Mouse (Mus musculus) lung, embryonic 16.5 days (tissue): ENCODE results near the gene Hpcal4. TPM values are rescaled to one million over a fixed set of nuclear protein-coding genes. Genes with fewer than 3 reads are reported as not detected.
"Not testable (repeated sequence)": the region's sequence is repeated elsewhere in the genome, so short reads cannot be mapped to it uniquely, and the experiment has no call there.

Experiments used
- ATAC-seq: fragments of 200-750 bp; cut with Nextera tagmentation; 2 replicates; pipeline ENCODE4 v1.8.0; 2017; ENCODE audit warnings: low read depth, mild to moderate bottlenecking, moderate library complexity
- H3K27ac ChIP-seq: fragments of 300-500 bp; sonication (generic); 2 replicates; pipeline ENCODE4 v1.5.1; 2014; ENCODE audit warnings: mild to moderate bottlenecking, control low read depth, low read length
- H3K27me3 ChIP-seq: fragments of 300-500 bp; sonication (generic); 2 replicates; pipeline ENCODE4 v1.6.1; 2014; ENCODE audit warnings: low read depth, low read length, mixed read lengths; ENCODE audit not compliant: control insufficient read depth, insufficient read depth
- H3K36me3 ChIP-seq: fragments of 300-500 bp; sonication (generic); 2 replicates; pipeline ENCODE4 v1.6.1; 2014; ENCODE audit warnings: low read length; ENCODE audit not compliant: control insufficient read depth, insufficient read depth
- H3K4me1 ChIP-seq: fragments of 300-500 bp; sonication (generic); replicated peaks from 2 replicates; pipeline ENCODE4 v1.6.1; 2014; ENCODE audit warnings: low read length, mixed read lengths; ENCODE audit not compliant: control insufficient read depth, insufficient read depth
- H3K4me2 ChIP-seq: fragments of 300-500 bp; sonication (generic); 2 replicates; pipeline ENCODE4 v1.6.1; 2014; ENCODE audit warnings: low read depth, low read length, control low read depth
- H3K4me3 ChIP-seq: fragments of 300-500 bp; sonication (generic); 2 replicates; pipeline ENCODE4 v1.5.1; 2014; ENCODE audit warnings: mild to moderate bottlenecking, low read length, control low read depth
- H3K9ac ChIP-seq: fragments of 300-500 bp; sonication (generic); 2 replicates; pipeline ENCODE4 v1.6.1; 2014; ENCODE audit warnings: low read length, control low read depth
- H3K9me3 ChIP-seq: fragments of 300-500 bp; sonication (generic); 2 replicates; pipeline ENCODE4 v1.6.1; 2016; ENCODE audit warnings: low read length; ENCODE audit not compliant: control insufficient read depth
- WGBS: fragments of 180-500 bp; shearing (Covaris S2); extraction: QIAGEN DNeasy Blood & Tissue Kit; methylation state at CpG from one replicate; pipeline ENCODE4 v1.1.7; 2014; 5-methylcytosine and 5-hydroxymethylcytosine counted together
- polyA plus RNA-seq: library from polyadenylated mRNA; unstranded; fragments of >200 nt; fragmentation: Nextera tagmentation; extraction: Ambion mirVana; gene quantifications from 2 replicates; pipeline ENCODE4 v1.2.1, GENCODE M21; 2015

Gene Hpcal4
- polyA plus RNA-seq, 1 experiment from 2014 or later = 0.16 TPM

- Histone ChIP-seq H3K4me2 (no peak overlapping the region), H3K9ac (no peak overlapping the region), H3K27me3 (peaks cover 2% of the 10 kb centered on the region; the same call in 1 of the 2 replicates), H3K27ac (no peak overlapping the region), H3K4me3 (no peak overlapping the region), H3K4me1 (no peaks in the 10 kb centered on the region), H3K9me3 (no peaks in the 10 kb centered on the region), H3K36me3 (no peaks in the 10 kb centered on the region)
- ATAC-seq = no peak
- WGBS = 72% methylated on average over 6 of the region's 6 CpGs
Measured at GRCm38 (mm10) chr4:123160571-123160970, 22.5 kb upstream of the Hpcal4 start.

GRCm38 (mm10) chr4:123161251-123161650, 21.8 kb upstream of the Hpcal4 start:
- H3K9ac ChIP-seq, ATAC-seq: not testable (repeated sequence)

DNA sequence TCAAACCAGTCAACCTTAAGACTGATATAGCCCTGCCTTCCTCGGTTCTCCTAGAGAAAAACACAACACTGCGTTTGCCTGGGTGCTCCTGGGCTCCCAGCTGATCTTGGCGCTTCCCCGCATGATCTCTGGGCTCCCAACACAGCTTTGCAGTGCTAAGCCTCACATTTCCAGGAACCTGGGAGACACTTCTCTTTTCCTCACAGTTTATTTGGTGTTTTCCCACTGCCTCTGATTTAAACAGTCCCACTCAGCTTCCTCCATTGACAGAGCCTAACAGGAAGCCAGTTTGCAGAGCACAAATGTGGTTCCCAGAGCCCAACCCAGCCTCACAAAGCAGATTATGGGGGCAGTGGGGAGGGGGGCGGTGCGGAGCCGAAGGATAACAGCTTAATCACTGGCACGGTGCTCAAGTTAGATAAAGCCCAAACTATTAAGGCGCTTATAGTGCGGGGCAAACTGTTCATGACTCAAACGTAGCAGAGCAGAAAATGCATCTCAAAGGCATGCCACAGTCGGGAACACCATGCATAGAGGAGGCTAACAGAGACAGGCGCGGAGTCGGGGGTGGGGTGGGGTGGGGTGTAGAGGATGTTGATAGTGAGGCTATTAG, 20.6 kb upstream of the Hpcal4 start:
- no peaks in the 10 kb centered on the region for H3K4me1 ChIP-seq
- no peak overlapping the region for H3K9ac ChIP-seq
- ATAC-seq = no peak
- 14% methylated on average over 15 of the region's 15 CpGs for WGBS
- no peak overlapping the region for H3K4me3 ChIP-seq
- peaks cover 2% of the 10 kb centered on the region; the same call in 1 of the 2 replicates for H3K27me3 ChIP-seq
- H3K27ac ChIP-seq = no peak overlapping the region
- H3K9me3 ChIP-seq = no peaks in the 10 kb centered on the region
- H3K4me2 ChIP-seq = no peak overlapping the region
- no peaks in the 10 kb centered on the region for H3K36me3 ChIP-seq

More at GRCm38 (mm10) chr4:123161251-123161650, 21.8 kb upstream of the Hpcal4 start:
- not testable (repeated sequence) for H3K4me1 ChIP-seq, H3K27ac ChIP-seq, H3K36me3 ChIP-seq, H3K4me2 ChIP-seq, H3K9me3 ChIP-seq, H3K4me3 ChIP-seq, H3K27me3 ChIP-seq
- 68% methylated on average over 3 of the region's 3 CpGs for WGBS

DNA sequence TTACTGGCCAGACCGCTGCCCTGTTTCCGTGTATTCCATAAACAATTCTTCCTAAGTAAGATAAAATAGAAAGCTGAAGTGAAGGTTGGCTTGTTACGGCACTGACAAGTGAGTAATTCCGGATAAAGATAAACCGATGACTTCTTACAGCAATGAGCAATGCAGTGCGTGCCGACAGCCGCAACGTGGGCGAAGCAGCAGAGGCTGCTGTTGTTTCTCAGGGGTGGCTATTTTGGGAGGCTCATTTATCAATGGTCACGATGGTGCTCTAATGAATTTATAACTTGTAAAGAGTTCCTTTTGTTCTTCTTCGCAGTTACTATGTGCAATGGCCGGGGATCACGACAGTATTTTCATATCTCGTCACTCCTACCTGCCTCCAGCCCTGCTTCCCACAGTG, 18.9 kb upstream of the Hpcal4 start:
- no peak overlapping the region for H3K9ac ChIP-seq
- WGBS = 61% methylated on average over 15 of the region's 15 CpGs
- peaks cover 2% of the 10 kb centered on the region; the same call in 1 of the 2 replicates for H3K27me3 ChIP-seq
- no peak overlapping the region for H3K27ac ChIP-seq
- H3K4me1 ChIP-seq = no peaks in the 10 kb centered on the region
- no peak for ATAC-seq
- H3K9me3 ChIP-seq = peaks cover 2% of the 10 kb centered on the region; the same call in 1 of the 2 replicates
- no peak overlapping the region for H3K4me2 ChIP-seq
- H3K36me3 ChIP-seq = no peaks in the 10 kb centered on the region
- no peak overlapping the region for H3K4me3 ChIP-seq

- no peak for ATAC-seq
- no peak overlapping the region for H3K4me3 ChIP-seq
- no peak overlapping the region for H3K9ac ChIP-seq
- H3K4me1 ChIP-seq = no peaks in the 10 kb centered on the region
- no peak overlapping the region for H3K4me2 ChIP-seq
- H3K27ac ChIP-seq = no peak overlapping the region
- no peaks in the 10 kb centered on the region for H3K36me3 ChIP-seq
- H3K9me3 ChIP-seq = peaks cover 4% of the 10 kb centered on the region; the same call in 1 of the 2 replicates
- H3K27me3 ChIP-seq = peaks cover 5% of the 10 kb centered on the region
Measured at GRCm38 (mm10) chr4:123171811-123172210, 11.2 kb upstream of the Hpcal4 start.

DNA sequence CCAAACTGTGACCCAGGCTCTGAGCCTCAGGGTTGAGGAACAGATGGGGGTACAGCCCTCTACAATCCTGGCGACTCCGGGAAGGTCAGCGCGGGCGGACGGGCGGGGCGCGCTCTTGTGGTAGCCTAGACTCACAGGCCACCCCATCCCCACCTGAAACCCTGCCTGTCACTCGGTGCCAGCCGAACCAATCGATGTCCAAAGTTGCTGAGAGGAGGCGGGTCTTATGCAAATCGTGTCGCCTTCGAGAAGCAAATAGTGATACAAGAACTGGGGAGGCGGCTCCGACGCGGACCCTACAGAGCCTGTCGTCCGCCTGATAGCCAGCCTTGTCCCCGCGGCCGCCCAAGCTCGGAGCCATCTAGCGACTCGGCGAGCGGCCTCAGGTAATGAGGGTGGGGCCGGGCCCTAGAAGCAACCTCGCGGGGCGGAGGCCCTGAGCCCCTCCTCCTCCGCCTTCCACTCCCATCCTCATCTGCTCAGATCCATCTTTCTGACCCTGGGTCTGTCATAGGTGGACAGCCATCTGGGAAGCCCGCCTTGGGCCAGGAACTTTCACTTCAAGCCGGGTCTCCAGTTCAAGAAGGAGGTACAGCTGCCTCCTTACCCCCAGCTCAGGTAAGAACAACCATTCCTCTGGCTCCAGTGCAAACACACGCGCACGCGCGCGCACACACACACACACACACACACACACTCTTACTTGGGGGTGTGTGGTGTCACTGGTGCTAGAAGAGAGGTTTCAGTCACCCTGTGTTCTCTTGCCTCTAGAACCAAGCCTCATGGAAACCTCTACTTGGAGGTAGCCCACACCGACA, 421 bp downstream of the Hpcal4 start:
- peak; percentile 90 for ATAC-seq

DNA sequence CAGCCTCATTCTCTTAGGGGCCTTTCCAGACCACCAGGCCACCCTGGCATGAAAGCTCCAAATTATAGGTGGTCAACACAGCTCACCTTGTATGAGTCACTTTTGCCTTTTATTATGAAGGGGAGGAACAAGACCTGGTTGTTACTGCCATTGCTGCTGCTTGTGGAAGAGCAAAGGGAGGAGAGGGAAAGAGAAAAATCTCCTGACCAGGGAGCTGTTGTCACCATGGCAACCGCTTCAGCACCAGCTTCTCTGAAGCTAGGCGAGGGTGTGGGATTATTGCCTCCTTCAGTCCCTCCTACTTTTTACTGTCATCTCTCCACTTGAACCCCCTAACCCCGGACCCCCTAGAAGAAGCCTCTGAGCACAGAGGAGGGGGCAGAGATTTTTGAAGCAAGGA, 1.8 kb downstream of the Hpcal4 start:
- no peak overlapping the region for H3K27ac ChIP-seq
- H3K4me3 ChIP-seq = no peak overlapping the region
- WGBS = 47% methylated on average over 3 of the region's 3 CpGs
- no peak overlapping the region for H3K9ac ChIP-seq
- no peak for ATAC-seq
- H3K9me3 ChIP-seq = no peaks in the 10 kb centered on the region
- peaks cover 15% of the 10 kb centered on the region for H3K4me1 ChIP-seq
- H3K36me3 ChIP-seq = no peaks in the 10 kb centered on the region
- no peak overlapping the region for H3K4me2 ChIP-seq
- peaks cover 52% of the 10 kb centered on the region for H3K27me3 ChIP-seq

More for the DNA sequence above, 421 bp downstream of the Hpcal4 start:
- Histone ChIP-seq H3K4me2 (peak overlapping the region; percentile 66), H3K27ac (no peak overlapping the region), H3K9ac (peak overlapping the region; percentile 23; the same call in 1 of the 2 replicates), H3K4me3 (peak overlapping the region; percentile 42), H3K27me3 (peaks cover 55% of the 10 kb centered on the region), H3K36me3 (no peaks in the 10 kb centered on the region), H3K9me3 (no peaks in the 10 kb centered on the region), H3K4me1 (peaks cover 15% of the 10 kb centered on the region)
- 11% methylated on average over 44 of the region's 44 CpGs for WGBS

- no peaks in the 10 kb centered on the region for H3K4me1 ChIP-seq
- no peaks in the 10 kb centered on the region for H3K9me3 ChIP-seq
- no peaks in the 10 kb centered on the region for H3K36me3 ChIP-seq
- H3K27me3 ChIP-seq = no peaks in the 10 kb centered on the region; the same call in 1 of the 2 replicates
- H3K27ac ChIP-seq = no peak overlapping the region
- no peak overlapping the region for H3K9ac ChIP-seq
- WGBS = 59% methylated on average over 11 of the region's 11 CpGs
- no peak for ATAC-seq
- no peak overlapping the region for H3K4me3 ChIP-seq
- no peak overlapping the region for H3K4me2 ChIP-seq
Measured at GRCm38 (mm10) chr4:123192336-123192735, 9.3 kb downstream of the Hpcal4 start.

DNA sequence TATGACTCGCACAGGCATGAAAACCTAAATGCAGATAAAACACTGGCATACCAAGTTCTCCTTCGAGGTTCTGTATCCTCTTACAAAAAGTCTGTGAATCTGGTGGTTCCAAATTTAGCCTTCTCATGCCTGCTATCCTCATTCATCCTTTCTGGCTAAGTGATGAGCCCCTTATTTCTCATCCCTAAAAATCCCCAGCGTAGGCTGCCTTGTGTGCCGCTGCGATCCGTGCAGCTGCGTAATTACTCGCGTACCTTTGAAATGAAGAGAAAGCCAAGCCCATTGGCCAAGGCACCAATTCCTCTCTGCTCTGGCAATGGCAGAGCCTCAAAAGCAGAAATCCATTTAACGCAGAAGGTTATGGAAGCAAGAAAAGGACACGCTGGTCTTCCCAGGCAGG, 10.8 kb downstream of the Hpcal4 start:
- no peak for ATAC-seq
- 83% methylated on average over 11 of the region's 11 CpGs for WGBS

More for the DNA sequence above, 10.8 kb downstream of the Hpcal4 start:
- Histone ChIP-seq H3K4me2 (no peak overlapping the region), H3K27me3 (peaks cover 8% of the 10 kb centered on the region; the same call in 1 of the 2 replicates), H3K4me3 (no peak overlapping the region), H3K9me3 (no peaks in the 10 kb centered on the region), H3K4me1 (no peaks in the 10 kb centered on the region), H3K9ac (no peak overlapping the region), H3K27ac (no peak overlapping the region), H3K36me3 (no peaks in the 10 kb centered on the region)
